Mouse (Mus musculus) forebrain, postnatal 0 days (tissue): ENCODE data around the gene Rnf24. TPM values are rescaled to one million over a fixed set of nuclear protein-coding genes. Genes with fewer than 3 reads are reported as not detected.
A peak's percentile ranks its signal among the peaks of the same experiment; 100 is the strongest.
"Not testable (repeated sequence)": the region's sequence is repeated elsewhere in the genome, so short reads cannot be mapped to it uniquely, and the experiment has no call there.

Source experiments
- ATAC-seq: fragments of 200-750 bp; cut with Nextera tagmentation; 2 replicates; pipeline ENCODE4 v1.8.0; 2017; ENCODE audit warnings: mild to moderate bottlenecking, moderate library complexity
- DNase-seq: peaks from one replicate; pipeline ENCODE4 v3.0.0-alpha.2; 2015
- H3K27ac ChIP-seq: fragments of 300-500 bp; sonication (generic); 2 replicates; pipeline ENCODE4 v1.5.1; 2014; ENCODE audit warnings: low read depth, mild to moderate bottlenecking, antibody characterized with exemption, low read length, moderate library complexity, mixed read lengths
- H3K27me3 ChIP-seq: fragments of 300-500 bp; sonication (generic); 2 replicates; pipeline ENCODE4 v1.6.1; 2014; ENCODE audit warnings: mild to moderate bottlenecking, low read length, mixed read lengths; ENCODE audit not compliant: insufficient read depth
- H3K36me3 ChIP-seq: fragments of 300-500 bp; sonication (generic); 2 replicates; pipeline ENCODE4 v1.6.1; 2014; ENCODE audit warnings: mild to moderate bottlenecking, moderate library complexity; ENCODE audit not compliant: insufficient read depth
- H3K4me1 ChIP-seq: fragments of 300-500 bp; sonication (generic); 2 replicates; pipeline ENCODE4 v1.6.1; 2014; ENCODE audit warnings: antibody characterized with exemption; ENCODE audit not compliant: insufficient read depth
- H3K4me2 ChIP-seq: fragments of 300-500 bp; sonication (generic); 2 replicates; pipeline ENCODE4 v1.6.1; 2014; ENCODE audit warnings: low read depth, mild to moderate bottlenecking, moderate library complexity
- H3K4me3 ChIP-seq: fragments of 300-500 bp; sonication (generic); 2 replicates; pipeline ENCODE4 v1.5.1; 2014; ENCODE audit warnings: low read depth, low read length, mixed read lengths
- H3K9ac ChIP-seq: fragments of 300-500 bp; sonication (generic); 2 replicates; pipeline ENCODE4 v1.6.1; 2014; ENCODE audit warnings: mild to moderate bottlenecking
- H3K9me3 ChIP-seq: fragments of 300-500 bp; sonication (generic); 2 replicates; pipeline ENCODE4 v1.6.1; 2016; ENCODE audit warnings: low read length
- CTCF ChIP-seq: sonication (generic); IDR thresholded peaks from 2 replicates; pipeline ENCODE4 v1.5.1; 2016; ENCODE audit warnings: antibody characterized with exemption, control low read depth, low read depth
- WGBS: fragments of 180-500 bp; shearing (Covaris S2); extraction: QIAGEN DNeasy Blood & Tissue Kit; methylation state at CpG from one replicate; pipeline ENCODE4 v1.1.7; 2014; 5-methylcytosine and 5-hydroxymethylcytosine counted together
- polyA plus RNA-seq: library from polyadenylated mRNA; unstranded; fragments of >200 nt; fragmentation: Nextera tagmentation; extraction: Ambion mirVana; gene quantifications from 2 replicates; pipeline ENCODE4 v1.2.1, GENCODE M21; 2015
- total RNA-seq: library from RNA; depleted of rRNA; stranded (reverse); fragments of >200 nt; gene quantifications from 2 replicates; pipeline ENCODE4 v1.2.3, GENCODE M21; 2014

Rnf24 gene
- total and polyA plus RNA-seq, 2 experiments from 2014 or later = 11.8 to 24.4 TPM

- no peak overlapping the region for H3K4me2 ChIP-seq
- H3K9me3 ChIP-seq = no peaks in the 10 kb centered on the region
- WGBS = 50% methylated on average over 3 of the region's 3 CpGs
- H3K4me1 ChIP-seq = peaks cover 3% of the 10 kb centered on the region; the same call in 1 of the 2 replicates
- no peak overlapping the region for H3K27ac ChIP-seq
- DNase-seq = no peak
- H3K36me3 ChIP-seq = no peaks in the 10 kb centered on the region
- TF ChIP-seq CTCF = no peak
- no peaks in the 10 kb centered on the region for H3K27me3 ChIP-seq
- H3K9ac ChIP-seq = no peak overlapping the region
- no peak for ATAC-seq
- no peak overlapping the region for H3K4me3 ChIP-seq
These were observed 7.1 kb downstream of the Rnf24 start for GRCm38 (mm10) chr2:131345556-131345955.

GRCm38 (mm10) chr2:131344449-131344848 is 8.2 kb downstream of the Rnf24 start:
- ATAC-seq = no peak

GRCm38 (mm10) chr2:131337602-131338001 is 15.1 kb downstream of the Rnf24 start:
- 87% methylated on average over 6 of the region's 6 CpGs for WGBS

More at GRCm38 (mm10) chr2:131344449-131344848, 8.2 kb downstream of the Rnf24 start:
- H3K9ac ChIP-seq = no peak overlapping the region
- H3K4me3 ChIP-seq = no peak overlapping the region
- H3K4me1 ChIP-seq = no peaks in the 10 kb centered on the region
- DNase-seq = peak; percentile 13
- no peaks in the 10 kb centered on the region for H3K9me3 ChIP-seq
- no peak overlapping the region for H3K4me2 ChIP-seq
- H3K27ac ChIP-seq = no peak overlapping the region; the same call in 1 of the 2 replicates
- no peaks in the 10 kb centered on the region for H3K36me3 ChIP-seq
- H3K27me3 ChIP-seq = no peaks in the 10 kb centered on the region
- TF ChIP-seq CTCF = no peak
- WGBS = 38% methylated on average over 3 of the region's 3 CpGs

GRCm38 (mm10) chr2:131330548-131330947 is 22.1 kb downstream of the Rnf24 start:
- H3K4me1 ChIP-seq = no peaks in the 10 kb centered on the region
- H3K27ac ChIP-seq = no peak overlapping the region
- no peak for ATAC-seq
- no peak for DNase-seq
- 86% methylated on average over 3 of the region's 3 CpGs for WGBS
- H3K36me3 ChIP-seq = no peaks in the 10 kb centered on the region
- H3K27me3 ChIP-seq = no peaks in the 10 kb centered on the region
- H3K9me3 ChIP-seq = no peaks in the 10 kb centered on the region
- no peak for TF ChIP-seq CTCF
- H3K9ac ChIP-seq = no peak overlapping the region
- H3K4me3 ChIP-seq = no peak overlapping the region
- H3K4me2 ChIP-seq = no peak overlapping the region

More at GRCm38 (mm10) chr2:131337602-131338001, 15.1 kb downstream of the Rnf24 start:
- no peaks in the 10 kb centered on the region for H3K9me3 ChIP-seq
- H3K36me3 ChIP-seq = no peaks in the 10 kb centered on the region
- H3K27ac ChIP-seq = no peak overlapping the region
- ATAC-seq (no peak), DNase-seq (no peak)
- no peaks in the 10 kb centered on the region for H3K4me1 ChIP-seq
- no peaks in the 10 kb centered on the region for H3K27me3 ChIP-seq
- no peak overlapping the region for H3K4me3 ChIP-seq
- no peak for TF ChIP-seq CTCF
- no peak overlapping the region for H3K4me2 ChIP-seq
- no peak overlapping the region for H3K9ac ChIP-seq

GRCm38 (mm10) chr2:131328981-131329380 is 23.7 kb downstream of the Rnf24 start:
- WGBS = 95% methylated on average over 1 of the region's 1 CpGs
- Histone ChIP-seq H3K36me3 (no peaks in the 10 kb centered on the region), H3K4me2 (no peak overlapping the region), H3K9ac (no peak overlapping the region), H3K9me3 (no peaks in the 10 kb centered on the region), H3K4me3 (no peak overlapping the region), H3K27me3 (no peaks in the 10 kb centered on the region), H3K4me1 (no peaks in the 10 kb centered on the region), H3K27ac (no peak overlapping the region)
- ATAC-seq (no peak), DNase-seq (no peak)
- TF ChIP-seq CTCF = no peak

- no peaks in the 10 kb centered on the region for H3K27me3 ChIP-seq
- 62% methylated on average over 3 of the region's 3 CpGs for WGBS
- no peak overlapping the region for H3K9ac ChIP-seq
- H3K36me3 ChIP-seq = no peaks in the 10 kb centered on the region
- no peaks in the 10 kb centered on the region for H3K4me1 ChIP-seq
- no peaks in the 10 kb centered on the region for H3K9me3 ChIP-seq
- no peak overlapping the region for H3K27ac ChIP-seq
- TF ChIP-seq CTCF = no peak
- H3K4me2 ChIP-seq = no peak overlapping the region
- H3K4me3 ChIP-seq = no peak overlapping the region
- ATAC-seq = no peak
- no peak for DNase-seq
These were observed 26.6 kb downstream of the Rnf24 start for GRCm38 (mm10) chr2:131326044-131326443.

- Histone ChIP-seq H3K9me3 (no peaks in the 10 kb centered on the region), H3K4me2 (no peak overlapping the region), H3K4me1 (no peaks in the 10 kb centered on the region), H3K27me3 (no peaks in the 10 kb centered on the region), H3K4me3 (no peak overlapping the region), H3K36me3 (no peaks in the 10 kb centered on the region), H3K27ac (no peak overlapping the region), H3K9ac (no peak overlapping the region)
- no peak for DNase-seq
- 72% methylated on average over 1 of the region's 1 CpGs for WGBS
- no peak for ATAC-seq
- no peak for TF ChIP-seq CTCF
These were observed 29.0 kb downstream of the Rnf24 start for GRCm38 (mm10) chr2:131323675-131324074.

GRCm38 (mm10) chr2:131321192-131321591 is 31.5 kb downstream of the Rnf24 start:
- 58% methylated on average over 3 of the region's 3 CpGs for WGBS
- not testable (repeated sequence) for DNase-seq, H3K9ac ChIP-seq, H3K4me2 ChIP-seq, H3K36me3 ChIP-seq, H3K4me1 ChIP-seq, H3K9me3 ChIP-seq, H3K27ac ChIP-seq, H3K27me3 ChIP-seq, H3K4me3 ChIP-seq, ATAC-seq
